Mouse (Mus musculus): Measurements from ENCODE around the gene Sim2. TPM values are rescaled to one million over a fixed set of nuclear protein-coding genes. Genes with fewer than 3 reads are reported as not detected.

Sim2 gene
- polyA plus RNA-seq, 1 experiment from 2014 or later, result 1.2 TPM

DNA sequence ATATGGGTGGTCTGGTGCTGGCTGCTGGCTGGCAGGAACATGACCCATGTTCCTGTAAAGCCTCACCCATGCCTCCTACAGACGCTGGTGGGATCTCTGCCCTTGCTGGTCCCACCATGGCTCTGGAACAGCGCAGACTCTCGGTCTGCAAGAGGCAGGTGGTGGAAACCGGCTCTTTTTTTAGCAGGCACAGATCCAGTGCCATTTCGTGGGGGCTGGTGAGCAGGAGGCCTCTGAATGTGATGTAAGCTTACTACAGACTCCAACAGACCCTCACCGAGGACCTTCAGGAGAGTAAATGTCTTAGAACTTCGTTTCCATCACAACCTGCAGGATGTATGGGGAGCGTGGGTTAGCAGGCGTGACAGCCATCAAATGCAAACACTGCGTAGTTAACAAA lies 56.0 kb downstream of the Sim2 start:
- no peaks in the 10 kb centered on the region for H3K9me3 ChIP-seq (ENCODE audit: control insufficient read depth, low read length)
- no peak overlapping the region for H3K4me3 ChIP-seq (ENCODE audit: low read depth, low read length)
- H3K36me3 ChIP-seq (ENCODE audit: control insufficient read depth, insufficient read depth, low read length), result no peaks in the 10 kb centered on the region
- peaks cover 2% of the 10 kb centered on the region; the same call in 1 of the 2 replicates for H3K27me3 ChIP-seq (ENCODE audit: control insufficient read depth, insufficient read depth, low read length)
- H3K27ac ChIP-seq (ENCODE audit: low read depth, low read length), result no peak overlapping the region
- 82% methylated on average over 10 of the region's 10 CpGs for WGBS
- ATAC-seq (replicated peaks; ENCODE audit: low FRiP score) (no peak), DNase-seq (ENCODE audit: low spot score) (no peak)
- H3K4me1 ChIP-seq (replicated peaks; ENCODE audit: control insufficient read depth, insufficient read depth, low read length), result peaks cover 9% of the 10 kb centered on the region; the same call in 1 of the 2 replicates
- H3K4me2 ChIP-seq (ENCODE audit: low read depth, low read length, severe bottlenecking), result no peak overlapping the region
- H3K9ac ChIP-seq (ENCODE audit: low read length), result no peak overlapping the region

GRCm38 (mm10) chr16:94143325-94143724 lies 58.6 kb downstream of the Sim2 start:
- Histone ChIP-seq H3K27ac (ENCODE audit: low read depth, low read length) (no peak overlapping the region), H3K36me3 (ENCODE audit: control insufficient read depth, insufficient read depth, low read length) (no peaks in the 10 kb centered on the region), H3K4me3 (ENCODE audit: low read depth, low read length) (no peak overlapping the region), H3K9me3 (ENCODE audit: control insufficient read depth, low read length) (no peaks in the 10 kb centered on the region), H3K27me3 (ENCODE audit: control insufficient read depth, insufficient read depth, low read length) (peaks cover 2% of the 10 kb centered on the region; the same call in 1 of the 2 replicates), H3K9ac (ENCODE audit: low read length) (peak overlapping the region; percentile 37), H3K4me1 (replicated peaks; ENCODE audit: control insufficient read depth, insufficient read depth, low read length) (peaks cover 13% of the 10 kb centered on the region), H3K4me2 (ENCODE audit: low read depth, low read length, severe bottlenecking) (peak overlapping the region; percentile 18; the same call in 1 of the 2 replicates)
- DNase-seq (ENCODE audit: low spot score) (peak; percentile 58), ATAC-seq (replicated peaks; ENCODE audit: low FRiP score) (peak; percentile 57)
- WGBS, result 19% methylated on average over 10 of the region's 10 CpGs

GRCm38 (mm10) chr16:94148139-94148538 lies 63.4 kb downstream of the Sim2 start:
- H3K9me3 ChIP-seq (ENCODE audit: control insufficient read depth, low read length), result no peaks in the 10 kb centered on the region
- DNase-seq (ENCODE audit: low spot score) (peak; percentile 65), ATAC-seq (replicated peaks; ENCODE audit: low FRiP score) (peak; percentile 46; the same call in 1 of the 2 replicates)
- no peaks in the 10 kb centered on the region for H3K36me3 ChIP-seq (ENCODE audit: control insufficient read depth, insufficient read depth, low read length)
- no peak overlapping the region for H3K4me3 ChIP-seq (ENCODE audit: low read depth, low read length)
- H3K27me3 ChIP-seq (ENCODE audit: control insufficient read depth, insufficient read depth, low read length), result no peaks in the 10 kb centered on the region; the same call in none of the 2 replicates
- 0 out of 2 replicates have a peak overlapping the region, but pooled peaks have one; percentile 27 for H3K9ac ChIP-seq (ENCODE audit: low read length)
- H3K27ac ChIP-seq (ENCODE audit: low read depth, low read length), result no peak overlapping the region
- no peak overlapping the region for H3K4me2 ChIP-seq (ENCODE audit: low read depth, low read length, severe bottlenecking)
- H3K4me1 ChIP-seq (replicated peaks; ENCODE audit: control insufficient read depth, insufficient read depth, low read length), result peaks cover 19% of the 10 kb centered on the region
- 22% methylated on average over 11 of the region's 11 CpGs for WGBS

- Histone ChIP-seq H3K9me3 (ENCODE audit: control insufficient read depth, low read length) (no peaks in the 10 kb centered on the region), H3K36me3 (ENCODE audit: control insufficient read depth, insufficient read depth, low read length) (no peaks in the 10 kb centered on the region), H3K27ac (ENCODE audit: low read depth, low read length) (no peak overlapping the region), H3K4me1 (replicated peaks; ENCODE audit: control insufficient read depth, insufficient read depth, low read length) (peaks cover 17% of the 10 kb centered on the region), H3K4me3 (ENCODE audit: low read depth, low read length) (no peak overlapping the region), H3K4me2 (ENCODE audit: low read depth, low read length, severe bottlenecking) (no peak overlapping the region), H3K9ac (ENCODE audit: low read length) (no peak overlapping the region), H3K27me3 (ENCODE audit: control insufficient read depth, insufficient read depth, low read length) (no peaks in the 10 kb centered on the region; the same call in none of the 2 replicates)
- DNase-seq (ENCODE audit: low spot score) (peak; percentile 51), ATAC-seq (replicated peaks; ENCODE audit: low FRiP score) (no peak)
- WGBS, result 81% methylated on average over 15 of the region's 15 CpGs
Measured at GRCm38 (mm10) chr16:94150125-94151103, 65.7 kb downstream of the Sim2 start.

- Histone ChIP-seq H3K9ac (ENCODE audit: low read length) (0 out of 2 replicates have a peak overlapping the region, but pooled peaks have one; percentile 4), H3K4me3 (ENCODE audit: low read depth, low read length) (no peak overlapping the region), H3K4me1 (replicated peaks; ENCODE audit: control insufficient read depth, insufficient read depth, low read length) (peaks cover 14% of the 10 kb centered on the region), H3K27me3 (ENCODE audit: control insufficient read depth, insufficient read depth, low read length) (no peaks in the 10 kb centered on the region; the same call in 1 of the 2 replicates), H3K4me2 (ENCODE audit: low read depth, low read length, severe bottlenecking) (no peak overlapping the region), H3K9me3 (ENCODE audit: control insufficient read depth, low read length) (no peaks in the 10 kb centered on the region), H3K36me3 (ENCODE audit: control insufficient read depth, insufficient read depth, low read length) (no peaks in the 10 kb centered on the region), H3K27ac (ENCODE audit: low read depth, low read length) (no peak overlapping the region)
- ATAC-seq (replicated peaks; ENCODE audit: low FRiP score) (peak; percentile 43), DNase-seq (ENCODE audit: low spot score) (peak; percentile 57)
- WGBS, result 20% methylated on average over 14 of the region's 14 CpGs
Measured at GRCm38 (mm10) chr16:94155041-94155653, 70.4 kb downstream of the Sim2 start.

GRCm38 (mm10) chr16:94157819-94158218 lies 73.1 kb downstream of the Sim2 start:
- Histone ChIP-seq H3K27me3 (ENCODE audit: control insufficient read depth, insufficient read depth, low read length) (no peaks in the 10 kb centered on the region), H3K4me2 (ENCODE audit: low read depth, low read length, severe bottlenecking) (no peak overlapping the region), H3K27ac (ENCODE audit: low read depth, low read length) (no peak overlapping the region), H3K36me3 (ENCODE audit: control insufficient read depth, insufficient read depth, low read length) (no peaks in the 10 kb centered on the region), H3K4me3 (ENCODE audit: low read depth, low read length) (no peak overlapping the region), H3K9me3 (ENCODE audit: control insufficient read depth, low read length) (no peaks in the 10 kb centered on the region), H3K4me1 (replicated peaks; ENCODE audit: control insufficient read depth, insufficient read depth, low read length) (peaks cover 12% of the 10 kb centered on the region), H3K9ac (ENCODE audit: low read length) (no peak overlapping the region)
- ATAC-seq (replicated peaks; ENCODE audit: low FRiP score) (no peak), DNase-seq (ENCODE audit: low spot score) (no peak)
- 82% methylated on average over 8 of the region's 8 CpGs for WGBS

GRCm38 (mm10) chr16:94162000-94162399 lies 77.3 kb downstream of the Sim2 start:
- no peak overlapping the region for H3K4me2 ChIP-seq (ENCODE audit: low read depth, low read length, severe bottlenecking)
- H3K27ac ChIP-seq (ENCODE audit: low read depth, low read length), result no peak overlapping the region
- peak; percentile 48 for DNase-seq (ENCODE audit: low spot score)
- WGBS, result 32% methylated on average over 6 of the region's 6 CpGs
- H3K27me3 ChIP-seq (ENCODE audit: control insufficient read depth, insufficient read depth, low read length), result peaks cover 3% of the 10 kb centered on the region; the same call in 1 of the 2 replicates
- H3K4me1 ChIP-seq (replicated peaks; ENCODE audit: control insufficient read depth, insufficient read depth, low read length), result peaks cover 1% of the 10 kb centered on the region; the same call in 1 of the 2 replicates
- no peaks in the 10 kb centered on the region for H3K36me3 ChIP-seq (ENCODE audit: control insufficient read depth, insufficient read depth, low read length)
- no peak overlapping the region for H3K4me3 ChIP-seq (ENCODE audit: low read depth, low read length)
- no peak for ATAC-seq (replicated peaks; ENCODE audit: low FRiP score)
- no peak overlapping the region for H3K9ac ChIP-seq (ENCODE audit: low read length)
- no peaks in the 10 kb centered on the region for H3K9me3 ChIP-seq (ENCODE audit: control insufficient read depth, low read length)

- WGBS, result 92% methylated on average over 11 of the region's 11 CpGs
- Histone ChIP-seq H3K27ac (ENCODE audit: low read depth, low read length) (no peak overlapping the region), H3K27me3 (ENCODE audit: control insufficient read depth, insufficient read depth, low read length) (peaks cover 6% of the 10 kb centered on the region; the same call in 1 of the 2 replicates), H3K4me1 (replicated peaks; ENCODE audit: control insufficient read depth, insufficient read depth, low read length) (peaks cover 1% of the 10 kb centered on the region; the same call in 1 of the 2 replicates), H3K4me2 (ENCODE audit: low read depth, low read length, severe bottlenecking) (no peak overlapping the region), H3K36me3 (ENCODE audit: control insufficient read depth, insufficient read depth, low read length) (no peaks in the 10 kb centered on the region), H3K9ac (ENCODE audit: low read length) (no peak overlapping the region), H3K4me3 (ENCODE audit: low read depth, low read length) (no peak overlapping the region), H3K9me3 (ENCODE audit: control insufficient read depth, low read length) (no peaks in the 10 kb centered on the region)
- ATAC-seq (replicated peaks; ENCODE audit: low FRiP score) (no peak), DNase-seq (ENCODE audit: low spot score) (no peak)
Measured at GRCm38 (mm10) chr16:94163051-94163450, 78.3 kb downstream of the Sim2 start.
